Mouse (Mus musculus) myocyte (in vitro differentiated cells): ENCODE measurements around the gene Ddx23. TPM values are rescaled to one million over a fixed set of nuclear protein-coding genes. Genes with fewer than 3 reads are reported as not detected.

Source experiments
- H3K27me3 ChIP-seq: one replicate; pipeline ENCODE4 v1.6.1; 2011; ENCODE audit not compliant: control insufficient read depth, insufficient read depth, insufficient read length
- H3K36me3 ChIP-seq: one replicate; pipeline ENCODE4 v1.6.1; 2011; ENCODE audit not compliant: control insufficient read depth, insufficient read depth
- H3K4me2 ChIP-seq: one replicate; pipeline ENCODE4 v1.6.1; 2011; ENCODE audit warnings: low read depth, control low read depth
- H3K4me3 ChIP-seq: one replicate; pipeline ENCODE4 v1.5.1; 2011; ENCODE audit warnings: mild to moderate bottlenecking, control low read depth, moderate library complexity
- H3K79me2 ChIP-seq: one replicate; pipeline ENCODE4 v1.6.1; 2011; ENCODE audit not compliant: control insufficient read depth, insufficient read depth
- H3ac ChIP-seq: one replicate; pipeline ENCODE4 v1.6.1; 2011; ENCODE audit not compliant: control insufficient read depth, insufficient read length
- CEBPB ChIP-seq: IDR thresholded peaks from 2 replicates; pipeline ENCODE4 v1.6.1; 2011; ENCODE audit warnings: mild to moderate bottlenecking, moderate library complexity; ENCODE audit not compliant: poor library complexity, insufficient read depth, severe bottlenecking
- E2F4 ChIP-seq: IDR thresholded peaks from one replicate; pipeline ENCODE4 v1.6.1; 2011; ENCODE audit warnings: mild to moderate bottlenecking, control low read depth, moderate library complexity; ENCODE audit not compliant: insufficient read depth
- MAX ChIP-seq: IDR thresholded peaks from one replicate; pipeline ENCODE4 v1.6.1; 2011; ENCODE audit warnings: low read depth, mild to moderate bottlenecking, control low read depth
- MYOD1 ChIP-seq, 3 experiments: IDR thresholded peaks; one replicate each; pipeline ENCODE4 v1.6.1; 2011; ENCODE audit warnings: control low read depth in 2 of 3, low read depth in 2 of 3, mild to moderate bottlenecking in 2 of 3, moderate library complexity in 1 of 3; ENCODE audit not compliant: insufficient read length in 2 of 3, control insufficient read depth in 1 of 3
- MYOG ChIP-seq, 3 experiments: IDR thresholded peaks; one replicate each; pipeline ENCODE4 v1.6.1; 2011; ENCODE audit warnings: control low read depth in 2 of 3, low read depth in 2 of 3, mild to moderate bottlenecking in 2 of 3; ENCODE audit not compliant: insufficient read length in 2 of 3, control insufficient read depth in 1 of 3, insufficient read depth in 1 of 3
- POLR2A ChIP-seq: IDR thresholded peaks from one replicate; pipeline ENCODE4 v1.6.1; 2011; ENCODE audit warnings: low read depth, mild to moderate bottlenecking, control low read depth, moderate library complexity; ENCODE audit not compliant: insufficient read length
- POLR2AphosphoS2 ChIP-seq: IDR thresholded peaks from one replicate; pipeline ENCODE4 v1.6.1; 2011; ENCODE audit warnings: low read depth, control low read depth; ENCODE audit not compliant: insufficient read length
- REST ChIP-seq: IDR thresholded peaks from one replicate; pipeline ENCODE4 v1.6.1; 2011; ENCODE audit warnings: mild to moderate bottlenecking, control low read depth, moderate library complexity; ENCODE audit not compliant: insufficient read depth, insufficient read length
- SRF ChIP-seq: IDR thresholded peaks from one replicate; pipeline ENCODE4 v1.6.1; 2011; ENCODE audit warnings: low read depth; ENCODE audit not compliant: control insufficient read depth, insufficient read length
- TCF12 ChIP-seq: IDR thresholded peaks from one replicate; pipeline ENCODE4 v1.6.1; 2011; ENCODE audit warnings: mild to moderate bottlenecking, control low read depth; ENCODE audit not compliant: poor library complexity, insufficient read depth, severe bottlenecking
- TCF3 ChIP-seq: IDR thresholded peaks from one replicate; pipeline ENCODE4 v1.6.1; 2011; ENCODE audit warnings: low read depth, control low read depth; ENCODE audit not compliant: insufficient read length
- USF1 ChIP-seq: IDR thresholded peaks from one replicate; pipeline ENCODE4 v1.6.1; 2011; ENCODE audit warnings: low read depth, mild to moderate bottlenecking, control low read depth, moderate library complexity
- polyA plus RNA-seq: library from polyadenylated mRNA; unstranded; fragments of >200 nt; fragmentation: generic; extraction: Trizol; gene quantifications from one replicate; pipeline ENCODE4 v1.2.1, GENCODE M21; 2012; ENCODE audit warnings: missing spikeins

Gene Ddx23
- polyA plus RNA-seq, 1 experiment, result 102 TPM

- Histone ChIP-seq H3K4me2 (no peak overlapping the region), H3K79me2 (peaks cover 56% of the 10 kb centered on the region), H3K4me3 (no peak overlapping the region), H3K36me3 (no peaks in the 10 kb centered on the region), H3K27me3 (no peaks in the 10 kb centered on the region), H3ac (no peak overlapping the region)
- TF ChIP-seq MYOD1 (IDR thresholded peaks at IDR 0.05; ENCODE audit: control insufficient read depth in 1 of 3, insufficient read length in 2 of 3, low read depth in 2 of 3) (peak in 1 of 3 experiments; percentile 13), USF1 (no peak)
Measured at GRCm38 (mm10) chr15:98604041-98604575, 58.6 kb downstream of the Ddx23 start.

GRCm38 (mm10) chr15:98602921-98603458, 59.7 kb downstream of the Ddx23 start:
- H3K4me2 ChIP-seq, result peak overlapping the region; percentile 77
- H3K36me3 ChIP-seq, result peaks cover 3% of the 10 kb centered on the region
- TF ChIP-seq MYOD1 (IDR thresholded peaks at IDR 0.05; ENCODE audit: control insufficient read depth in 1 of 3, insufficient read length in 2 of 3, low read depth in 2 of 3), result no peak
- no peak for TF ChIP-seq TCF12
- no peak for TF ChIP-seq CEBPB
- TF ChIP-seq SRF, result no peak
- TF ChIP-seq REST, result no peak
- TF ChIP-seq TCF3, result no peak
- no peak for TF ChIP-seq POLR2A
- TF ChIP-seq POLR2AphosphoS2, result no peak
- TF ChIP-seq USF1, result no peak
- TF ChIP-seq E2F4, result no peak
- TF ChIP-seq MAX, result no peak
- TF ChIP-seq MYOG (IDR thresholded peaks at IDR 0.05; ENCODE audit: control insufficient read depth in 1 of 3, insufficient read depth in 1 of 3, insufficient read length in 2 of 3, low read depth in 2 of 3), result no peak
- H3K27me3 ChIP-seq, result no peaks in the 10 kb centered on the region
- H3K4me3 ChIP-seq, result peak overlapping the region; percentile 9
- no peak overlapping the region for H3ac ChIP-seq
- H3K79me2 ChIP-seq, result peaks cover 47% of the 10 kb centered on the region

GRCm38 (mm10) chr15:98602191-98602881, 60.4 kb downstream of the Ddx23 start:
- Histone ChIP-seq H3K27me3 (no peaks in the 10 kb centered on the region), H3K36me3 (peaks cover 8% of the 10 kb centered on the region), H3K4me2 (peak overlapping the region; percentile 77), H3K4me3 (peak overlapping the region; percentile 9), H3ac (no peak overlapping the region), H3K79me2 (peaks cover 41% of the 10 kb centered on the region)
- TF ChIP-seq E2F4, result no peak
- peak; percentile 17 for TF ChIP-seq POLR2A

GRCm38 (mm10) chr15:98601832-98602190, 60.9 kb downstream of the Ddx23 start:
- Histone ChIP-seq H3K79me2 (peaks cover 35% of the 10 kb centered on the region), H3K4me3 (peak overlapping the region; percentile 9), H3K4me2 (peak overlapping the region; percentile 77), H3ac (no peak overlapping the region), H3K36me3 (peaks cover 8% of the 10 kb centered on the region), H3K27me3 (no peaks in the 10 kb centered on the region)
- TF ChIP-seq CEBPB (0 out of 2 replicates have a peak, but pooled peaks have one; percentile 7), USF1 (no peak)

GRCm38 (mm10) chr15:98600036-98600709, 62.5 kb downstream of the Ddx23 start:
- no peak for TF ChIP-seq CEBPB
- TF ChIP-seq POLR2A, result no peak
- no peak for TF ChIP-seq SRF
- TF ChIP-seq E2F4, result no peak
- TF ChIP-seq MYOG (IDR thresholded peaks at IDR 0.05; ENCODE audit: control insufficient read depth in 1 of 3, insufficient read depth in 1 of 3, insufficient read length in 2 of 3, low read depth in 2 of 3), result no peak
- no peak for TF ChIP-seq REST
- TF ChIP-seq MYOD1 (IDR thresholded peaks at IDR 0.05; ENCODE audit: control insufficient read depth in 1 of 3, insufficient read length in 2 of 3, low read depth in 2 of 3), result no peak
- TF ChIP-seq MAX, result no peak
- TF ChIP-seq TCF12, result no peak
- TF ChIP-seq TCF3, result no peak
- no peak for TF ChIP-seq POLR2AphosphoS2
- no peak for TF ChIP-seq USF1
- H3K27me3 ChIP-seq, result no peaks in the 10 kb centered on the region
- peaks cover 8% of the 10 kb centered on the region for H3K36me3 ChIP-seq
- no peak overlapping the region for H3K4me3 ChIP-seq
- H3K79me2 ChIP-seq, result peaks cover 20% of the 10 kb centered on the region
- no peak overlapping the region for H3K4me2 ChIP-seq
- no peak overlapping the region for H3ac ChIP-seq
